Mouse (Mus musculus) E14TG2a.4 (cell line): ENCODE results near the gene Mtcl1.

ENCODE experiments used
- CTCF ChIP-seq: conservative IDR thresholded peaks from 2 replicates; pipeline ENCODE4 v1.5.1; 2014; ENCODE audit warnings: low read length
- POU5F1 ChIP-seq: IDR thresholded peaks from 2 replicates; pipeline ENCODE4 v1.6.1; 2014; ENCODE audit warnings: low read length, borderline replicate concordance

- TF ChIP-seq CTCF = no peak
- no peak for TF ChIP-seq POU5F1
These were observed 81.4 kb downstream of the Mtcl1 start for GRCm38 (mm10) chr17:66368127-66368526.
